Mouse (Mus musculus): ENCODE measurements around the gene Acvr1. TPM values are rescaled to one million over a fixed set of nuclear protein-coding genes. Genes with fewer than 3 reads are reported as not detected.
A peak's percentile ranks its signal among the peaks of the same experiment; 100 is the strongest.

Gene Acvr1
- polyA plus RNA-seq, 2 experiments, result 13.2 to 30.3 TPM

DNA sequence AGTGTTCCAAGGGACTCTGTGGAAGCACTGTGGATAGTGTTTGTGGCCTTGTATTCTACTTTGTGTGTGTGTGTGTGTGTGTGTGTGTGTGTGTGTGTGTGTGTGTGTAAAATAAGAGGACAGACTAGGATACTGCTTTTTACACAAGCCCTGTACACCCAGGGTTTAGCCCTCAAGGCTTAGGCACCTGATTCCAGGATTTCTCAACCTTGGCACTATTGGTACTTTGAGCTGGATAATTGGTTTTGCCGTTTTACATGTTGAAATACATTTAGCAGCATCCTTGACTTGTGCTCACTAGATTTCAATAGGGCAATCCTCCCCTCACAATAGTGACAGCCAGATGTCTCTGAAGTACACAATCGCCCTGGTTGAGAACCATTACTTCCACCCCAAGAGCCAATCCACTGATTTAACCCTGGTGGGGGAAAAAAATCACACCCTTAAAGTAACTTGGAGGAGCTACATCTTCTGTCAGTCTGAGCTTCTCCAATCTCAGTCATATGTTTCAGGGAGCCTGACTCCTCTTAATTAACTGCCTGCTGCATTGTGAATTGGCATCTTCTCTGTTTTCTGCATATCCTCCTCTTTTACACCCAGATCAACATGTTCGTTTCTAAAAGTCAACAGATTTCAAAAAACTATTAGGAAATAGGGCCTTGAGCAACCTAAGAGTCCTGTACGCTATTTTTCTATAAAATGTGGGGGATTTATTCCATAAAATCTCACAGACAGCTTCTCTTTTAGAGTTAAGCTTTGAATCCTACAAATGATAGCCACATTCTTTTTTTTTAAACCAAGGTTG lies 2.1 kb upstream of the Acvr1 start:
- H3K4me3 ChIP-seq (replicated peaks; ENCODE audit: low read length), result 0 out of 2 replicates have a peak overlapping the region, but pooled peaks have one; percentile 86
- no peaks in the 10 kb centered on the region for H3K36me3 ChIP-seq (ENCODE audit: control insufficient read depth, insufficient read depth, low read length)
- H3K9me3 ChIP-seq (ENCODE audit: control insufficient read depth, low read length), result no peaks in the 10 kb centered on the region
- peaks cover 19% of the 10 kb centered on the region for H3K4me1 ChIP-seq (ENCODE audit: control insufficient read depth, insufficient read depth, low read length)
- no peaks in the 10 kb centered on the region for H3K27me3 ChIP-seq (ENCODE audit: control insufficient read depth, insufficient read depth, low read length)
- no peak for TF ChIP-seq POLR2A (IDR thresholded peaks at IDR 0.05; ENCODE audit: borderline replicate concordance, extremely low read depth, insufficient read depth, insufficient read length)
- ATAC-seq (ENCODE audit: low FRiP score, low read depth) (no peak), DNase-seq (ENCODE audit: low spot score) (no peak)
- H3K4me2 ChIP-seq (replicated peaks; ENCODE audit: low read depth, low read length, severe bottlenecking), result no peak overlapping the region
- H3K27ac ChIP-seq (replicated peaks; ENCODE audit: low read depth, low read length), result no peak overlapping the region
- 65% methylated on average over 4 of the region's 4 CpGs for WGBS
- no peak overlapping the region for H3K9ac ChIP-seq (ENCODE audit: low read depth, low read length, severe bottlenecking)

- no peak for DNase-seq (ENCODE audit: low spot score)
- Histone ChIP-seq H3K9ac (ENCODE audit: low read depth, low read length, severe bottlenecking) (peak overlapping the region; percentile 87), H3K9me3 (ENCODE audit: control insufficient read depth, low read length) (no peaks in the 10 kb centered on the region), H3K4me3 (replicated peaks; ENCODE audit: low read length) (peak overlapping the region; percentile 86), H3K36me3 (ENCODE audit: control insufficient read depth, insufficient read depth, low read length) (no peaks in the 10 kb centered on the region), H3K27me3 (ENCODE audit: control insufficient read depth, insufficient read depth, low read length) (no peaks in the 10 kb centered on the region), H3K27ac (replicated peaks; ENCODE audit: low read depth, low read length) (peak overlapping the region; percentile 97), H3K4me1 (ENCODE audit: control insufficient read depth, insufficient read depth, low read length) (peaks cover 21% of the 10 kb centered on the region), H3K4me2 (replicated peaks; ENCODE audit: low read depth, low read length, severe bottlenecking) (peak overlapping the region; percentile 47)
- TF ChIP-seq POLR2A (IDR thresholded peaks at IDR 0.05; ENCODE audit: borderline replicate concordance, extremely low read depth, insufficient read depth, insufficient read length), result no peak
- no peak for ATAC-seq (ENCODE audit: low FRiP score, low read depth)
- WGBS, result 7% methylated on average over 12 of the region's 12 CpGs
These were observed 1.1 kb upstream of the Acvr1 start for GRCm38 (mm10) chr2:58567866-58568719.

DNA sequence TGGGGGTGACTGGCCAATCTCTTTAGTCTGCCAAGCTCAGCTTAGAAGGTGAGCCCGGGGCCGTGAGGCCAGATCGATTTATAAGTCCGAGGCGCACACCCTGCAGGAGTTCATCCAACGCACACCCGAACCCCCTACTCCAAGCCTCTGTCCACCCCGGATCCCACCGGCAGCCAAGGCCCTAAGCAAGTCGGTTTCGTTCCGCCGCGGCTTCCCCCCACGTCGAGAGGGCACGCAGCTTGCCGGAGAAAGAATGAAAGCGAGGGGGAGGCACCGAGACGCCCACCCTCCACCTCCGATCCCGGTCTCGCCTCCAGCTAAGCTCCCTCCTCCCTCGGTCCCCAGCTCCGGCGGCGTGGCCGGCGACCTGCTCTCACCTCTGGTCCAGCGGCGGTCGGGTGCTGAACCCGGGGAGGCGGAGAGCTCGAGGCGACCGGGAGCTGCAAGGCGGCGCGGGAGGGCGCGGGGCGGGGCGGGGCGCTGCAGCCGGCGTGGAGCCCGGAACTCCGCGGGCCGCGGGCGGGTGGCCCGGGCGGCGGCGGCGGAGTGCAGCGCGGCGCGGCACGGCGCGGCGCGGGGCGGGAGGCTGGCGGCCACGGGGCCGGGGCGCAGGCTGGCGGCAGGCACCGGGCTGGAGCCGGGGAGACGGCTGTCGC lies 419 bp downstream of the Acvr1 start:
- WGBS, result 2% methylated on average over 24 of the region's 78 CpGs
- DNase-seq (ENCODE audit: low spot score), result peak; percentile 35
- H3K4me1 ChIP-seq (ENCODE audit: control insufficient read depth, insufficient read depth, low read length), result peaks cover 21% of the 10 kb centered on the region

DNA sequence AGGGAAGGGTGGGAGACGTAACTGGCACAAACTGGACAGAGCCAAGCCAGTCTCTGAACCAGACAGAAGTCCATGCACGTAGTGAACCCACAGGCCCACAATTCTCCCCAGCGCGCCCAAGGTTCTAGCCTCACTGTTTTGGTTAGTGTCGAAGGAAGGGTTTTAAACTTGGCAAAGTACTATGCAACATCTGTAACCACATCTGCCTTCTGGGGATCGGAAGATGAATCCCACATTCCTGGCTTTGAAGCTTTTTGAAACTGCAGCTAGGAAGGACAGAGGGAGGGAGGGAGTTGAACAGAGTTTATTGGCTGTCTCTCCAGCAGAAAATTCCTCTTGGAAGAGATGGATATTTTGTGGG lies 928 bp downstream of the Acvr1 start:
- 0% methylated on average over 6 of the region's 6 CpGs for WGBS
- Histone ChIP-seq H3K4me3 (replicated peaks; ENCODE audit: low read length) (peak overlapping the region; percentile 86), H3K36me3 (ENCODE audit: control insufficient read depth, insufficient read depth, low read length) (no peaks in the 10 kb centered on the region), H3K27me3 (ENCODE audit: control insufficient read depth, insufficient read depth, low read length) (no peaks in the 10 kb centered on the region), H3K9ac (ENCODE audit: low read depth, low read length, severe bottlenecking) (peak overlapping the region; percentile 87), H3K9me3 (ENCODE audit: control insufficient read depth, low read length) (no peaks in the 10 kb centered on the region), H3K27ac (replicated peaks; ENCODE audit: low read depth, low read length) (peak overlapping the region; percentile 97), H3K4me2 (replicated peaks; ENCODE audit: low read depth, low read length, severe bottlenecking) (peak overlapping the region; percentile 47), H3K4me1 (ENCODE audit: control insufficient read depth, insufficient read depth, low read length) (peaks cover 21% of the 10 kb centered on the region)
- peak; percentile 77 for DNase-seq (ENCODE audit: low spot score)
- peak; percentile 17; the same call in 1 of the 2 replicates for ATAC-seq (ENCODE audit: low FRiP score, low read depth)
- TF ChIP-seq POLR2A (IDR thresholded peaks at IDR 0.05; ENCODE audit: borderline replicate concordance, extremely low read depth, insufficient read depth, insufficient read length), result no peak

More for the DNA sequence above, 419 bp downstream of the Acvr1 start:
- H3K27me3 ChIP-seq (ENCODE audit: control insufficient read depth, insufficient read depth, low read length), result no peaks in the 10 kb centered on the region
- H3K4me3 ChIP-seq (replicated peaks; ENCODE audit: low read length), result peak overlapping the region; percentile 86
- TF ChIP-seq POLR2A (IDR thresholded peaks at IDR 0.05; ENCODE audit: borderline replicate concordance, extremely low read depth, insufficient read depth, insufficient read length), result no peak
- peak overlapping the region; percentile 97 for H3K27ac ChIP-seq (replicated peaks; ENCODE audit: low read depth, low read length)
- H3K36me3 ChIP-seq (ENCODE audit: control insufficient read depth, insufficient read depth, low read length), result no peaks in the 10 kb centered on the region
- H3K9ac ChIP-seq (ENCODE audit: low read depth, low read length, severe bottlenecking), result peak overlapping the region; percentile 87
- peak overlapping the region; percentile 47 for H3K4me2 ChIP-seq (replicated peaks; ENCODE audit: low read depth, low read length, severe bottlenecking)
- H3K9me3 ChIP-seq (ENCODE audit: control insufficient read depth, low read length), result no peaks in the 10 kb centered on the region
- peak; percentile 28 for ATAC-seq (ENCODE audit: low FRiP score, low read depth)

DNA sequence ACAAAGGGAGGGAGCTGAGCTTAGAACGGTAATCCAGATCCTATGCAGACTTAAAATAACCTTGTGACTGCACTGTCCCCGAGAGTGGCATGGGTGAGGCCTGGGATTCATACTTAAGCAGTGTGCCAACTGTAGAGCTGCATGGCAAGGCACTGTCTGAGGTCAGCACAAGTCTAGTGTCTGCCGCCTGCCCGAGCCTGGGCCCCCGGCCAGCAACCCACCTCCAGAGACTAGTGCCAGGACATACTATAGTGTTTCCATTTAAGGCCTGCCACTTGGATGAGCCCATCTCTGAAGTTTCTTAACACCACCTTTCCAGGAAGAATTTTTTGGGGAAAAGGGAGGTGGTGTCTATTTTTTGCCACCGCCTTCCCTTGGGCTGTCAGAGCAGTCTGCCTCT lies 1.7 kb downstream of the Acvr1 start:
- H3K4me2 ChIP-seq (replicated peaks; ENCODE audit: low read depth, low read length, severe bottlenecking), result peak overlapping the region; percentile 47
- no peak overlapping the region for H3K9ac ChIP-seq (ENCODE audit: low read depth, low read length, severe bottlenecking)

More for the DNA sequence above, 1.7 kb downstream of the Acvr1 start:
- TF ChIP-seq POLR2A (IDR thresholded peaks at IDR 0.05; ENCODE audit: borderline replicate concordance, extremely low read depth, insufficient read depth, insufficient read length), result no peak
- H3K27me3 ChIP-seq (ENCODE audit: control insufficient read depth, insufficient read depth, low read length), result no peaks in the 10 kb centered on the region
- no peaks in the 10 kb centered on the region for H3K9me3 ChIP-seq (ENCODE audit: control insufficient read depth, low read length)
- H3K4me3 ChIP-seq (replicated peaks; ENCODE audit: low read length), result peak overlapping the region; percentile 86
- no peaks in the 10 kb centered on the region for H3K36me3 ChIP-seq (ENCODE audit: control insufficient read depth, insufficient read depth, low read length)
- WGBS, result 60% methylated on average over 6 of the region's 6 CpGs
- H3K4me1 ChIP-seq (ENCODE audit: control insufficient read depth, insufficient read depth, low read length), result peaks cover 21% of the 10 kb centered on the region
- ATAC-seq (ENCODE audit: low FRiP score, low read depth) (no peak), DNase-seq (ENCODE audit: low spot score) (no peak)
- no peak overlapping the region for H3K27ac ChIP-seq (replicated peaks; ENCODE audit: low read depth, low read length)

Measured in limb, embryonic 14.5 days (tissue).